Mouse (Mus musculus) thymus, postnatal 10 days (tissue): ENCODE data around the gene Vsig8.

Experiments
- DNase-seq, 2 experiments: peaks; one replicate each; pipeline ENCODE4 v3.0.0; 2021; ENCODE audit warnings: low spot score in 2 of 2

Vsig8 gene

GRCm38 (mm10) chr1:172590385-172590784 is 34.6 kb downstream of the Vsig8 start, which contains the start of gene Slamf8:
Gene Slamf8 (minus strand): TSS chr1:172590568.
- no peak for DNase-seq

GRCm38 (mm10) chr1:172593321-172593720 is 37.6 kb downstream of the Vsig8 start:
- no peak for DNase-seq

GRCm38 (mm10) chr1:172593956-172594355 is 38.2 kb downstream of the Vsig8 start:
- no peak for DNase-seq

- peak in 1 of 2 experiments; percentile 15 for DNase-seq
These were observed 38.8 kb downstream of the Vsig8 start for GRCm38 (mm10) chr1:172594495-172594894.

GRCm38 (mm10) chr1:172602326-172602725 is 46.6 kb downstream of the Vsig8 start, which contains the start of gene Fcrl6:
Gene Fcrl6 (minus strand): TSS chr1:172602551.
- no peak for DNase-seq

GRCm38 (mm10) chr1:172611304-172611703 is 55.6 kb downstream of the Vsig8 start:
- DNase-seq: no peak

GRCm38 (mm10) chr1:172612745-172613144 is 57.0 kb downstream of the Vsig8 start:
- DNase-seq: no peak
